Mouse (Mus musculus) MEL (cell line): ENCODE results near the gene Fem1a. TPM values are rescaled to one million over a fixed set of nuclear protein-coding genes. Genes with fewer than 3 reads are reported as not detected.

ENCODE experiments used
- DNase-seq: peaks from one replicate; pipeline ENCODE4 v3.0.0; 2011; ENCODE audit warnings: low read depth, low spot score
- H3K27ac ChIP-seq: 2 replicates; pipeline ENCODE4 v1.5.1; 2012; ENCODE audit warnings: low read depth, mild to moderate bottlenecking, control low read depth, low read length, moderate library complexity; ENCODE audit not compliant: control insufficient read depth
- H3K27me3 ChIP-seq, 2 experiments: fragments of 150-350 bp in 1 of 2; sonication (generic) in 1 of 2; 2 replicates each; pipeline ENCODE4 v1.6.1; 2012; ENCODE audit warnings: low read length in 2 of 2, mild to moderate bottlenecking in 2 of 2, improper control_type of control experiment in 1 of 2, moderate library complexity in 1 of 2; ENCODE audit not compliant: insufficient read depth in 2 of 2, control insufficient read depth in 1 of 2
- H3K36me3 ChIP-seq, 2 experiments: 2 replicates each; pipeline ENCODE4 v1.6.1; 2012 to 2014; ENCODE audit warnings: low read length in 2 of 2, improper control_type of control experiment in 1 of 2, inconsistent platforms in 1 of 2, mild to moderate bottlenecking in 1 of 2; ENCODE audit not compliant: insufficient read depth in 2 of 2, control insufficient read depth in 1 of 2
- H3K4me1 ChIP-seq, 2 experiments: fragments of 150-350 bp in 1 of 2; sonication (generic) in 1 of 2; 2 replicates each; pipeline ENCODE4 v1.6.1; 2012; ENCODE audit warnings: low read length in 2 of 2, improper control_type of control experiment in 1 of 2, mild to moderate bottlenecking in 1 of 2; ENCODE audit not compliant: insufficient read depth in 2 of 2, control insufficient read depth in 1 of 2
- H3K4me3 ChIP-seq, 2 experiments: fragments of 150-350 bp in 1 of 2; sonication (generic) in 1 of 2; 2 replicates each; pipeline ENCODE4 v1.5.1; 2012; ENCODE audit warnings: low read depth in 2 of 2, low read length in 2 of 2, mild to moderate bottlenecking in 2 of 2, moderate library complexity in 2 of 2, control low read depth in 1 of 2, improper control_type of control experiment in 1 of 2; ENCODE audit not compliant: control insufficient read depth in 1 of 2, insufficient read depth in 1 of 2
- H3K79me2 ChIP-seq: 2 replicates; pipeline ENCODE4 v1.6.1; 2012; ENCODE audit warnings: mild to moderate bottlenecking, low read length, moderate library complexity; ENCODE audit not compliant: control insufficient read depth, poor library complexity, insufficient read depth
- H3K9ac ChIP-seq: 2 replicates; pipeline ENCODE4 v1.6.1; 2012; ENCODE audit warnings: low read depth, mild to moderate bottlenecking, control low read depth, low read length, moderate library complexity; ENCODE audit not compliant: control insufficient read depth, poor library complexity, severe bottlenecking
- H3K9me3 ChIP-seq: fragments of 150-350 bp; sonication (generic); replicated peaks from 2 replicates; pipeline ENCODE4 v1.6.1; 2012; ENCODE audit warnings: mild to moderate bottlenecking, low read length, improper control_type of control experiment, moderate library complexity; ENCODE audit not compliant: insufficient read depth
- CHD1 ChIP-seq: IDR thresholded peaks from 2 replicates; pipeline ENCODE4 v1.6.1; 2012; ENCODE audit warnings: low read depth, mild to moderate bottlenecking, inconsistent platforms, low read length, improper control_type of control experiment
- CTCF ChIP-seq, 3 experiments: IDR thresholded peaks in 2 of 3; conservative IDR thresholded peaks in 1 of 3; 2 replicates each; pipeline ENCODE4 v1.5.1; 2011 to 2012; ENCODE audit warnings: low read length in 3 of 3, low read depth in 2 of 3, mild to moderate bottlenecking in 2 of 3, improper control_type of control experiment in 1 of 3, inconsistent platforms in 1 of 3, mixed read lengths in 1 of 3, moderate library complexity in 1 of 3; ENCODE audit not compliant: control insufficient read depth in 1 of 3, insufficient read depth in 1 of 3, poor library complexity in 1 of 3, severe bottlenecking in 1 of 3
- E2F4 ChIP-seq: IDR thresholded peaks from 2 replicates; pipeline ENCODE4 v1.6.1; 2011; ENCODE audit warnings: low read depth, low read length, improper control_type of control experiment, borderline replicate concordance
- ELF1 ChIP-seq: IDR thresholded peaks from 2 replicates; pipeline ENCODE4 v1.6.1; 2014; ENCODE audit warnings: low read depth, mild to moderate bottlenecking, inconsistent platforms, low read length, improper control_type of control experiment, moderate library complexity
- EP300 ChIP-seq, 2 experiments: IDR thresholded peaks; 2 replicates each; pipeline ENCODE4 v1.6.1; 2011; ENCODE audit warnings: improper control_type of control experiment in 2 of 2, low read length in 2 of 2, low read depth in 1 of 2, mild to moderate bottlenecking in 1 of 2
- ETS1 ChIP-seq: IDR thresholded peaks from 2 replicates; pipeline ENCODE4 v1.6.1; 2012; ENCODE audit warnings: low read depth, mild to moderate bottlenecking, inconsistent platforms, low read length, improper control_type of control experiment, moderate library complexity
- GABPA ChIP-seq: IDR thresholded peaks from 2 replicates; pipeline ENCODE4 v1.6.1; 2012; ENCODE audit warnings: low read depth, mild to moderate bottlenecking, inconsistent platforms, low read length, improper control_type of control experiment, moderate library complexity
- GATA1 ChIP-seq: IDR thresholded peaks from 2 replicates; pipeline ENCODE4 v1.6.1; 2011; ENCODE audit warnings: low read depth, low read length, improper control_type of control experiment
- JUND ChIP-seq: IDR thresholded peaks from 2 replicates; pipeline ENCODE4 v1.6.1; 2011; ENCODE audit warnings: low read depth, mild to moderate bottlenecking, improper control_type of control experiment, low read length
- MAFK ChIP-seq: IDR thresholded peaks from 2 replicates; pipeline ENCODE4 v1.6.1; 2011; ENCODE audit warnings: low read depth, mild to moderate bottlenecking, low read length, improper control_type of control experiment, borderline replicate concordance
- MAX ChIP-seq: IDR thresholded peaks from 2 replicates; pipeline ENCODE4 v1.6.1; 2011; ENCODE audit warnings: low read length, improper control_type of control experiment
- MEF2A ChIP-seq: IDR thresholded peaks from 2 replicates; pipeline ENCODE4 v1.6.1; 2014; ENCODE audit warnings: low read depth, mild to moderate bottlenecking, inconsistent platforms, low read length, improper control_type of control experiment; ENCODE audit not compliant: poor library complexity, insufficient replicate concordance, severe bottlenecking; ENCODE audit errors: extremely low read depth
- MXI1 ChIP-seq: IDR thresholded peaks from 2 replicates; pipeline ENCODE4 v1.6.1; 2011; ENCODE audit warnings: mild to moderate bottlenecking, low read depth, low read length, improper control_type of control experiment
- MYB ChIP-seq: IDR thresholded peaks from 2 replicates; pipeline ENCODE4 v1.6.1; 2011; ENCODE audit warnings: mild to moderate bottlenecking, low read depth, low read length, improper control_type of control experiment
- POLR2A ChIP-seq, 2 experiments: IDR thresholded peaks; 2 replicates each; pipeline ENCODE4 v1.6.1; 2011 to 2012; ENCODE audit warnings: low read length in 2 of 2, mild to moderate bottlenecking in 2 of 2, control low read depth in 1 of 2, improper control_type of control experiment in 1 of 2, low read depth in 1 of 2, moderate library complexity in 1 of 2; ENCODE audit not compliant: control insufficient read depth in 1 of 2, insufficient read depth in 1 of 2, poor library complexity in 1 of 2
- POLR2AphosphoS5 ChIP-seq: IDR thresholded peaks from 2 replicates; pipeline ENCODE4 v1.6.1; 2012; ENCODE audit warnings: low read depth, borderline replicate concordance, mild to moderate bottlenecking, inconsistent platforms, low read length, moderate library complexity, mixed read lengths
- RAD21 ChIP-seq: IDR thresholded peaks from 2 replicates; pipeline ENCODE4 v1.6.1; 2011; ENCODE audit warnings: mild to moderate bottlenecking, low read depth, low read length, improper control_type of control experiment
- RCOR1 ChIP-seq: IDR thresholded peaks from 2 replicates; pipeline ENCODE4 v1.6.1; 2012; ENCODE audit warnings: low read depth, mild to moderate bottlenecking, inconsistent platforms, low read length, improper control_type of control experiment
- SIN3A ChIP-seq: IDR thresholded peaks from 2 replicates; pipeline ENCODE4 v1.6.1; 2012; ENCODE audit warnings: low read length, improper control_type of control experiment, inconsistent platforms
- TAL1 ChIP-seq: IDR thresholded peaks from 2 replicates; pipeline ENCODE4 v1.6.1; 2012; ENCODE audit warnings: mild to moderate bottlenecking, inconsistent platforms, low read length, moderate library complexity, mixed read lengths
- TBP ChIP-seq: IDR thresholded peaks from 2 replicates; pipeline ENCODE4 v1.8.0; 2011; ENCODE audit warnings: low read depth, low read length, improper control_type of control experiment
- TCF12 ChIP-seq: IDR thresholded peaks from 2 replicates; pipeline ENCODE4 v1.6.1; 2014; ENCODE audit warnings: low read depth, mild to moderate bottlenecking, inconsistent platforms, low read length, improper control_type of control experiment, moderate library complexity
- USF1 ChIP-seq: IDR thresholded peaks from 2 replicates; pipeline ENCODE4 v1.6.1; 2014; ENCODE audit warnings: low read depth, mild to moderate bottlenecking, inconsistent platforms, low read length, improper control_type of control experiment, moderate library complexity
- ZMIZ1 ChIP-seq: IDR thresholded peaks from 2 replicates; pipeline ENCODE4 v1.6.1; 2012; ENCODE audit warnings: low read depth, mild to moderate bottlenecking, inconsistent platforms, low read length, improper control_type of control experiment, moderate library complexity
- ZNF384 ChIP-seq: IDR thresholded peaks from 2 replicates; pipeline ENCODE4 v1.6.1; 2012; ENCODE audit warnings: low read depth, mild to moderate bottlenecking, inconsistent platforms, low read length, improper control_type of control experiment
- polyA plus RNA-seq, 2 experiments: library from polyadenylated mRNA; stranded (reverse) in 1 of 2; unstranded in 1 of 2; fragments of >175 nt in 1 of 2; fragments of >200 nt in 1 of 2; gene quantifications; 2 replicates each; pipeline versions ENCODE4 v1.2.1 to v1.2.4; 2012; ENCODE audit warnings: low replicate concordance in 2 of 2, low read depth in 1 of 2; ENCODE audit not compliant: insufficient read length in 2 of 2, insufficient read depth in 1 of 2, missing spikeins in 1 of 2
- total RNA-seq: library from RNA; depleted of rRNA; stranded (reverse); fragments of 300-350 nt; gene quantifications from 2 replicates; pipeline ENCODE4 v1.2.3, GENCODE M21; 2012

Gene Fem1a
- total and polyA plus RNA-seq, 3 experiments: 17.1 to 21.5 TPM; not detected in 1

DNA sequence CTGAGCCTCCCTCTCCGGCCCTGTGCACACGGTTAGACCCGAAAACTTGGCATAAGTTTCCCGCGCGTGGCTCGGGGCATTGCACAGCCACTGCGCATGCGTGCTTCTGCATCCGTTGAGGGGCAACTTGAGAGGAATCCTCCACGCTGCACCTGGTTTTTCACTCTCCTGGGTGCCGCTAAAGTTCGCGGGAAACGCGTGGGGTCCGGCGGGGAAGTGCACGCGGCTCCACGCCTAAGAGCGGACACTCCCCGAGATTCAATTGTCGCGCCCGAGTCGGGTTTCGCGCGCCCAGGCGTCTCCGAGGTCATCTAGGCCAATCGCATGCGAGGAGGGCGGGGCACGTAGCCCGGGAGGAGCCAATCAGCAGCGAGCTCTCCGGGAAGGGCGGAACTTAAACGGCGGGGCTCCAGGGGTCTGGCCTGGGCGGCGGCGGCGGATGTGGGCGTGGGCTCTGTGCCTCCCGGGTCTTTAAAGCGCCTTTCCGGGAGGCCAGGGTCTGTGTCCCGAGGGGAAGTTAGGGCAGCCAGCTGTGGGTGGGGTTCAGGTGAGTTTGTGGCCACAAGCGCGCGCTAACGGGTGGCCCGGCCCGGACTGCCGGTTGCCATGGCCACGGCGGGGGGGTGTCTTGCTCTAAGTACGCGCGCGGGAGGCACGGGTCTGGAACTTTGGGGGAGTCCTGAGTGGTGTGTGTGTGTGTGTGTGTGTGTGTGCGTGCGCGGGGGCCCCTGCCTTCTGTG is 47.4 kb downstream of the Fem1a start (continued):
- TF ChIP-seq MAFK (no peak), E2F4 (peak; percentile 94), GATA1 (no peak), USF1 (0 out of 2 replicates have a peak, but pooled peaks have one; percentile 24), RAD21 (no peak), MXI1 (peak; percentile 27), ELF1 (no peak), POLR2AphosphoS5 (no peak), MAX (peak; percentile 76), MYB (no peak), RCOR1 (no peak)

DNA sequence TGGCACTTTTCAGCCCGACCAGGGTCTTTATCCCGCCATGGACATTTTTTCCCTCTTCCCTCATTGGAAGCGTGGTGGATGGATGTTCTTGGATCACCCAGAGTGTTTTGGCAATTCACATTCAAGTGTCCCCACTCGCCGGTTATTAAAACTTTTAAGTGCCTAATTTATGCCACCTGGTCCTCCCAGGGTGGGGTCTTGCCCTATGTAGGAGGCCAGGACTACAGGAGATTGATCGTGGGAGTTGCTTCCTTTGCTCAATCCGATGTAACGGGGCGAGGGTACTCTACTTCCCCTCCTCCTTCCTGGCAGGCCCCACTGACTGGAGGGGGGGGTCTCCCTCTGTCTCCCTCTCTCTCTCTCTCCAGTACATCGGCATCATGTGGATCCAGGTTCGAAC is 48.1 kb downstream of the Fem1a start:
- H3K27ac ChIP-seq: peak overlapping the region; percentile 44
- no peaks in the 10 kb centered on the region for H3K27me3 ChIP-seq
- peaks cover 39% of the 10 kb centered on the region for H3K79me2 ChIP-seq
- H3K9ac ChIP-seq: peak overlapping the region; percentile 85
- H3K4me3 ChIP-seq: peak overlapping the region; percentile 46 to 83
- H3K4me1 ChIP-seq: peaks cover 0 to 15% of the 10 kb centered on the region in 2 experiments; a peak in 2 of 4 replicates
- H3K9me3 ChIP-seq: no peaks in the 10 kb centered on the region
- peak; percentile 23 for DNase-seq
- H3K36me3 ChIP-seq: peaks cover 2 to 9% of the 10 kb centered on the region in 2 experiments
- TF ChIP-seq TCF12: no peak
- TF ChIP-seq ZMIZ1: no peak
- no peak for TF ChIP-seq TAL1
- no peak for TF ChIP-seq JUND
- no peak for TF ChIP-seq SIN3A

DNA sequence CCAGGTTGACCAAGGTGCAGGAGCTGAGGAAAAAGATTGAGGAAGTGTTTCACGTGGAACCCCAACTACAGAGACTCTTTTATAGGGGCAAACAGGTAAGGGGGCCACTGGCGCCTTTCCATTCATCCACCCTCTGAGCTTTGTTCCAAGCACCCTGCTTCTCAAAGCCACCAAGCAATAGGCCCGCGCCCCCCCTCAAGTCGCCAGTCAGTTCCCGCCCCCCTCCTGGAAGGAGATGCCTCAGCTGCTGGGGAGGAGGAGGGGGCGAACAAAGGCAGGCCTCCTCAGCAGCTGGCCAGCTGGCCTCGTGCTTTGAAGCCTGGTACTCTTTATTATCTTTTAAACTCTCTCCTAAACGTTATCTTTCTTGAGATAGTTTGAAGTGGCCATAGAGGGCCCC is 48.5 kb downstream of the Fem1a start:
- Histone ChIP-seq H3K4me1 (peaks cover 0 to 15% of the 10 kb centered on the region in 2 experiments; a peak in 2 of 4 replicates), H3K27ac (no peak overlapping the region), H3K9ac (peak overlapping the region; percentile 85), H3K4me3 (peak overlapping the region in 1 of 2 experiments; percentile 83; a peak in 1 of 4 replicates), H3K79me2 (peaks cover 39% of the 10 kb centered on the region), H3K36me3 (peaks cover 2 to 9% of the 10 kb centered on the region in 2 experiments), H3K9me3 (no peaks in the 10 kb centered on the region), H3K27me3 (no peaks in the 10 kb centered on the region)
- TF ChIP-seq ETS1 (no peak), MXI1 (0 out of 2 replicates have a peak, but pooled peaks have one; percentile 27), SIN3A (0 out of 2 replicates have a peak, but pooled peaks have one; percentile 23), MEF2A (no peak), TBP (no peak), MAX (no peak), EP300 (IDR thresholded peaks at IDR 0.05; ENCODE audit: low read depth in 1 of 2, low read length in 2 of 2) (no peak), CTCF (IDR thresholded peaks at IDR 0.05 in 2 of 3, conservative IDR thresholded peaks at IDR 0.05 in 1 of 3; ENCODE audit: control insufficient read depth in 1 of 3, insufficient read depth in 1 of 3, low read depth in 2 of 3, low read length in 3 of 3, poor library complexity in 1 of 3, severe bottlenecking in 1 of 3) (no peak), POLR2A (IDR thresholded peaks at IDR 0.05; ENCODE audit: control insufficient read depth in 1 of 2, insufficient read depth in 1 of 2, low read depth in 1 of 2, low read length in 2 of 2, poor library complexity in 1 of 2) (no peak), CHD1 (no peak), GATA1 (no peak), ZNF384 (no peak), GABPA (no peak)
- DNase-seq: no peak
